Mouse (Mus musculus) CH12.LX (cell line): ENCODE measurements around the gene Rngtt. TPM values are rescaled to one million over a fixed set of nuclear protein-coding genes. Genes with fewer than 3 reads are reported as not detected.

Experiments used
- DNase-seq: peaks from one replicate; pipeline ENCODE4 v3.0.0-alpha.2; 2013; ENCODE audit errors: extremely low read depth
- H3K27ac ChIP-seq: 2 replicates; pipeline ENCODE4 v1.5.1; 2012; ENCODE audit warnings: low read depth, mild to moderate bottlenecking, control low read depth, moderate library complexity; ENCODE audit not compliant: insufficient read depth
- H3K27me3 ChIP-seq: replicated peaks from 2 replicates; pipeline ENCODE3; 2012; ENCODE audit warnings: inconsistent platforms
- H3K36me3 ChIP-seq, 2 experiments: replicated peaks in 1 of 2; 2 replicates each; pipeline versions ENCODE3 to v1.6.1; 2012; ENCODE audit warnings: inconsistent platforms in 1 of 2, low read length in 1 of 2, mild to moderate bottlenecking in 1 of 2, mixed read lengths in 1 of 2, moderate library complexity in 1 of 2; ENCODE audit not compliant: control insufficient read depth in 1 of 2, insufficient read depth in 1 of 2
- H3K4me1 ChIP-seq, 2 experiments: 2 replicates each; pipeline ENCODE4 v1.6.1; 2012; ENCODE audit warnings: inconsistent platforms in 1 of 2, moderate library complexity in 1 of 2; ENCODE audit not compliant: insufficient read depth in 2 of 2, control insufficient read depth in 1 of 2
- H3K4me2 ChIP-seq: 2 replicates; pipeline ENCODE4 v1.6.1; 2012; ENCODE audit warnings: low read depth, mild to moderate bottlenecking, control low read depth; ENCODE audit not compliant: poor library complexity, insufficient read depth, severe bottlenecking
- H3K4me3 ChIP-seq, 3 experiments: fragments of 150-350 bp in 1 of 3; sonication (generic) in 1 of 3; replicated peaks in 1 of 3; 2 replicates each; pipeline versions ENCODE3 to v1.5.1; 2011 to 2012; ENCODE audit warnings: low read depth in 2 of 3, low read length in 2 of 3, mild to moderate bottlenecking in 2 of 3, moderate library complexity in 2 of 3, control low read depth in 1 of 3, improper control_type of control experiment in 1 of 3, inconsistent platforms in 1 of 3, mixed read lengths in 1 of 3; ENCODE audit not compliant: poor library complexity in 1 of 3
- H3K79me2 ChIP-seq: replicated peaks from 2 replicates; pipeline ENCODE4 v1.6.1; 2012; ENCODE audit warnings: mild to moderate bottlenecking, moderate library complexity; ENCODE audit not compliant: control insufficient read depth, poor library complexity, insufficient read depth, severe bottlenecking; ENCODE audit errors: extremely low read depth
- H3K9ac ChIP-seq: 2 replicates; pipeline ENCODE4 v1.6.1; 2012; ENCODE audit warnings: low read depth, mild to moderate bottlenecking, control low read depth, moderate library complexity; ENCODE audit not compliant: insufficient read depth
- H3K9me3 ChIP-seq: replicated peaks from 2 replicates; pipeline ENCODE3; 2012; ENCODE audit warnings: low read length, inconsistent platforms, mixed read lengths
- BHLHE40 ChIP-seq: IDR thresholded peaks from 2 replicates; pipeline ENCODE4 v1.6.1; 2011; ENCODE audit warnings: mild to moderate bottlenecking, low read depth, low read length, improper control_type of control experiment
- CHD1 ChIP-seq: IDR thresholded peaks from 2 replicates; pipeline ENCODE4 v1.6.1; 2012; ENCODE audit warnings: low read depth, low read length, improper control_type of control experiment, inconsistent platforms
- CHD2 ChIP-seq: IDR thresholded peaks from 2 replicates; pipeline ENCODE4 v1.6.1; 2011; ENCODE audit warnings: low read length, improper control_type of control experiment
- CTCF ChIP-seq, 2 experiments: IDR thresholded peaks in 1 of 2; conservative IDR thresholded peaks in 1 of 2; 2 replicates each; pipeline ENCODE4 v1.5.1; 2011 to 2012; ENCODE audit warnings: low read depth in 2 of 2, low read length in 2 of 2, improper control_type of control experiment in 1 of 2, inconsistent platforms in 1 of 2, mild to moderate bottlenecking in 1 of 2, moderate library complexity in 1 of 2
- ELF1 ChIP-seq: IDR thresholded peaks from 2 replicates; pipeline ENCODE4 v1.6.1; 2014; ENCODE audit warnings: low read depth, mild to moderate bottlenecking, inconsistent platforms, low read length, improper control_type of control experiment
- GABPA ChIP-seq: IDR thresholded peaks from 2 replicates; pipeline ENCODE4 v1.6.1; 2012; ENCODE audit warnings: low read depth, low read length, improper control_type of control experiment, inconsistent platforms; ENCODE audit not compliant: insufficient replicate concordance
- HCFC1 ChIP-seq: IDR thresholded peaks from 2 replicates; pipeline ENCODE4 v1.6.1; 2012; ENCODE audit warnings: low read depth, mild to moderate bottlenecking, inconsistent platforms, low read length, improper control_type of control experiment
- JUN ChIP-seq: IDR thresholded peaks from 2 replicates; pipeline ENCODE4 v1.6.1; 2011; ENCODE audit warnings: low read depth, mild to moderate bottlenecking, low read length, improper control_type of control experiment, moderate library complexity; ENCODE audit not compliant: insufficient read depth
- MAX ChIP-seq: IDR thresholded peaks from 2 replicates; pipeline ENCODE4 v1.6.1; 2011; ENCODE audit warnings: low read length, improper control_type of control experiment
- MAZ ChIP-seq: IDR thresholded peaks from 2 replicates; pipeline ENCODE4 v1.6.1; 2012; ENCODE audit warnings: low read depth, mild to moderate bottlenecking, inconsistent platforms, low read length, improper control_type of control experiment, moderate library complexity
- MXI1 ChIP-seq: IDR thresholded peaks from 2 replicates; pipeline ENCODE4 v1.6.1; 2011; ENCODE audit warnings: mild to moderate bottlenecking, low read depth, low read length, improper control_type of control experiment
- MYC ChIP-seq: IDR thresholded peaks from 2 replicates; pipeline ENCODE4 v1.6.1; 2011; ENCODE audit warnings: low read depth, mild to moderate bottlenecking, improper control_type of control experiment, low read length
- POLR2A ChIP-seq: IDR thresholded peaks from 2 replicates; pipeline ENCODE4 v1.6.1; 2011; ENCODE audit warnings: low read depth, mild to moderate bottlenecking, improper control_type of control experiment, low read length
- POLR2AphosphoS2 ChIP-seq: IDR thresholded peaks from 2 replicates; pipeline ENCODE4 v1.6.1; 2011; ENCODE audit warnings: low read depth, low read length, improper control_type of control experiment
- RAD21 ChIP-seq: IDR thresholded peaks from 2 replicates; pipeline ENCODE4 v1.6.1; 2011; ENCODE audit warnings: low read depth, mild to moderate bottlenecking, low read length, improper control_type of control experiment, moderate library complexity
- SMC3 ChIP-seq: IDR thresholded peaks from 2 replicates; pipeline ENCODE4 v1.6.1; 2011; ENCODE audit warnings: low read depth, low read length, improper control_type of control experiment
- TBP ChIP-seq: conservative IDR thresholded peaks from 2 replicates; pipeline ENCODE4 v1.6.1; 2011; ENCODE audit warnings: low read depth, low read length, improper control_type of control experiment
- UBTF ChIP-seq: IDR thresholded peaks from 2 replicates; pipeline ENCODE4 v1.6.1; 2012; ENCODE audit warnings: low read depth, mild to moderate bottlenecking, inconsistent platforms, low read length, improper control_type of control experiment, moderate library complexity
- USF2 ChIP-seq: conservative IDR thresholded peaks from 2 replicates; pipeline ENCODE4 v1.6.1; 2011; ENCODE audit warnings: low read depth, low read length, improper control_type of control experiment
- ZC3H11A ChIP-seq: IDR thresholded peaks from 2 replicates; pipeline ENCODE4 v1.6.1; 2012; ENCODE audit warnings: low read depth, mild to moderate bottlenecking, inconsistent platforms, low read length, improper control_type of control experiment
- ZNF384 ChIP-seq: IDR thresholded peaks from 2 replicates; pipeline ENCODE4 v1.6.1; 2012; ENCODE audit warnings: low read depth, low read length, improper control_type of control experiment, inconsistent platforms
- dilution Hi-C: fragments of 300-500 bp; cut with MboI; formaldehyde crosslinking; loops from 2 replicates; pipeline ENCODE4 v1.14.3; 2020; ENCODE audit warnings: low sequenced_read_pairs; ENCODE audit not compliant: extremely low pct_unique_long_range_greater_than_20kb, extremely low pct_ligation_motif_present
- in situ Hi-C: fragments of 300-500 bp; cut with MboI; formaldehyde crosslinking; loops from 3 replicates; pipeline ENCODE4 v1.14.3; 2019; ENCODE audit warnings: low sequenced_read_pairs, low pct_ligation_motif_present, low pct_unique_long_range_greater_than_20kb, mixed read lengths
- polyA plus RNA-seq: library from polyadenylated mRNA; unstranded; fragments of >175 nt; gene quantifications from 2 replicates; pipeline ENCODE4 v1.2.1, GENCODE M21; 2012; ENCODE audit warnings: low read depth; ENCODE audit not compliant: insufficient read length
- total RNA-seq, 2 experiments: library from RNA; depleted of rRNA; stranded (reverse); fragments of 300-350 nt in 1 of 2; fragments of >200 nt in 1 of 2; gene quantifications; 2 replicates each; pipeline ENCODE4 v1.2.3; 2012 to 2014

The Rngtt gene
- total and polyA plus RNA-seq, 3 experiments: 12.5 to 20.1 (median 16.9) TPM

DNA sequence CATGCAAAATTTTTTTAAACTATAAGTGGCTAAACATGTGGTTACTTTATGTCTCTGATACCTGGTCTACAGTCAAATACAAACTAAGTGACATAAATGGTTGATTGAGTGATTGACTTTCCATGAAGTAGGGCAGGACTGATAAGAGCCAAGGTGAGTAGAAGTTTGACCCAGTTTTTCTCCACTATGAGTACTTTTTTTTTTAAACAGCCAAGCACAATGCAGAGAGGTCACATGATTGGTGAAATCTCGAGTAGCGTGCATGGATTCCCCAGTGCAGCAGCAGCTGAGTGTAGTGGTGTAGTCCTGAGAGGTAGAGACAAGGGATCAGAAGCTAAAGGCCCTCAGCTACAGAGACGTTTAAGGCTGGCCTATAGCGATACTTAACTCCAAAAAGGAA lies 118.7 kb downstream of the Rngtt start:
- H3K36me3 ChIP-seq: peaks cover 0 to 14% of the 10 kb centered on the region in 2 experiments
- no peaks in the 10 kb centered on the region for H3K4me1 ChIP-seq
- no peaks in the 10 kb centered on the region for H3K9me3 ChIP-seq
- H3K9ac ChIP-seq: no peak overlapping the region
- no peak for DNase-seq
- H3K27ac ChIP-seq: no peak overlapping the region
- TF ChIP-seq SMC3 (no peak), CTCF (conservative IDR thresholded peaks at IDR 0.05 in 1 of 2, IDR thresholded peaks at IDR 0.05 in 1 of 2; ENCODE audit: low read depth in 2 of 2, low read length in 2 of 2) (no peak), USF2 (no peak), MYC (no peak), ZNF384 (no peak), MXI1 (no peak), ELF1 (no peak), POLR2A (no peak), MAZ (no peak), TBP (no peak), JUN (no peak), CHD2 (no peak)
- no peaks in the 10 kb centered on the region for H3K27me3 ChIP-seq
- dilution Hi-C loops (no loop called here), in situ Hi-C loops (no loop called here)
- no peak overlapping the region for H3K4me2 ChIP-seq
- H3K4me3 ChIP-seq: no peak overlapping the region
- no peaks in the 10 kb centered on the region for H3K79me2 ChIP-seq

DNA sequence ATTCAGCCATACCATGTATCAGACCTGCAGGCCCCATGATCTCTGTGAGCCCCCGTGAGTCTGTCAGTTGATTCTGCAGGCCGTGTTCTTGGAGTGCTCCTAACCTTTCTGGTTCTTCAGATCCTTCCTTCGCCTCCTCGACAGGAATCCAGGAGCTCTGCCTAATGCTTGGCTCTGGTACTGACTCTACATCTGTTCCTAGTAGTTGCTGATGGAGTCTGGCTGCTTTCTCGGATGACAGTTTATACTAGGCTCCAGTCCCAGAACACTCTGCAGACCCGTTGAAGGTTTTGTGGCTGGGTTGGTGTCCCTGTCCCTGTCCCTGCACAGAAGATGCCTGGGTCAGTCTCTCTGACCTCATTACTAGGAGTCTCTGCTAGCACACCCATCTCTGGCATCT lies 131.8 kb downstream of the Rngtt start:
- Histone ChIP-seq H3K4me2 (no peak overlapping the region), H3K79me2 (no peaks in the 10 kb centered on the region), H3K4me1 (peaks cover 0 to 8% of the 10 kb centered on the region in 2 experiments; a peak in 2 of 4 replicates), H3K36me3 (peaks cover 0 to 18% of the 10 kb centered on the region in 2 experiments), H3K27me3 (no peaks in the 10 kb centered on the region), H3K9ac (no peak overlapping the region), H3K4me3 (no peak overlapping the region), H3K27ac (no peak overlapping the region), H3K9me3 (no peaks in the 10 kb centered on the region)
- in situ Hi-C loops: no loop called here
- TF ChIP-seq BHLHE40 (no peak), HCFC1 (no peak), SMC3 (no peak), CHD1 (no peak), POLR2AphosphoS2 (no peak), RAD21 (no peak), USF2 (no peak), ZC3H11A (no peak), MAX (no peak), UBTF (no peak), TBP (no peak), GABPA (no peak)
- dilution Hi-C loops: no loop called here
- DNase-seq: no peak
